Mouse (Mus musculus) layer of hippocampus, adult 11-12 months (tissue): ENCODE results near the gene Fars2.

Experiments used
- DNase-seq: peaks from one replicate; pipeline ENCODE4 v3.0.0; 2022; ENCODE audit warnings: low spot score

Fars2 gene

GRCm38 (mm10) chr13:36218347-36218746 lies 101.1 kb downstream of the Fars2 start:
- no peak for DNase-seq

- no peak for DNase-seq
These were observed 102.3 kb downstream of the Fars2 start for GRCm38 (mm10) chr13:36219506-36219905.

GRCm38 (mm10) chr13:36221897-36222296 lies 104.7 kb downstream of the Fars2 start:
- peak; percentile 12 for DNase-seq

GRCm38 (mm10) chr13:36222721-36223120 lies 105.5 kb downstream of the Fars2 start:
- no peak for DNase-seq

GRCm38 (mm10) chr13:36224431-36224830 lies 107.2 kb downstream of the Fars2 start:
- no peak for DNase-seq

- DNase-seq = no peak
These were observed 125.0 kb downstream of the Fars2 start for GRCm38 (mm10) chr13:36242261-36242660.

GRCm38 (mm10) chr13:36253936-36254335 lies 136.7 kb downstream of the Fars2 start:
- no peak for DNase-seq

- no peak for DNase-seq
These were observed 140.0 kb downstream of the Fars2 start for GRCm38 (mm10) chr13:36257213-36257612.

- no peak for DNase-seq
These were observed 142.5 kb downstream of the Fars2 start for GRCm38 (mm10) chr13:36259754-36260153.

GRCm38 (mm10) chr13:36261299-36261698 lies 144.1 kb downstream of the Fars2 start:
- DNase-seq = no peak

GRCm38 (mm10) chr13:36263240-36264095 lies 146.3 kb downstream of the Fars2 start:
- DNase-seq = no peak

- DNase-seq = no peak
These were observed 147.2 kb downstream of the Fars2 start for GRCm38 (mm10) chr13:36264391-36264790.

GRCm38 (mm10) chr13:36265342-36265744 lies 148.1 kb downstream of the Fars2 start:
- DNase-seq = no peak

- DNase-seq = no peak
These were observed 150.2 kb downstream of the Fars2 start for GRCm38 (mm10) chr13:36267399-36267798.

- DNase-seq = no peak
These were observed 153.7 kb downstream of the Fars2 start for GRCm38 (mm10) chr13:36270867-36271266.

GRCm38 (mm10) chr13:36273497-36273896 lies 156.3 kb downstream of the Fars2 start:
- no peak for DNase-seq

- DNase-seq = no peak
These were observed 159.0 kb downstream of the Fars2 start for GRCm38 (mm10) chr13:36276194-36276593.

GRCm38 (mm10) chr13:36282018-36282417 lies 164.8 kb downstream of the Fars2 start:
- DNase-seq = peak; percentile 84

- peak; percentile 36 for DNase-seq
These were observed 165.8 kb downstream of the Fars2 start for GRCm38 (mm10) chr13:36282785-36283544.

GRCm38 (mm10) chr13:36283545-36284067 lies 166.4 kb downstream of the Fars2 start:
- no peak for DNase-seq

GRCm38 (mm10) chr13:36284097-36284496 lies 166.9 kb downstream of the Fars2 start:
- DNase-seq = no peak

- no peak for DNase-seq
These were observed 168.0 kb downstream of the Fars2 start for GRCm38 (mm10) chr13:36285235-36285634.

GRCm38 (mm10) chr13:36293511-36293910 lies 176.3 kb downstream of the Fars2 start:
- no peak for DNase-seq
